Mouse (Mus musculus) mesoderm, embryonic 11.5 days (tissue): ENCODE results near the gene Meis2.

Experiments
- DNase-seq: peaks from one replicate; pipeline ENCODE4 v3.0.0-alpha.2; 2012; ENCODE audit warnings: low read depth, low spot score

The Meis2 gene

GRCm38 (mm10) chr2:116000514-116000913 lies 65.1 kb downstream of the Meis2 start:
- no peak for DNase-seq

- no peak for DNase-seq
These were observed 66.8 kb downstream of the Meis2 start for GRCm38 (mm10) chr2:115998802-115999201.

GRCm38 (mm10) chr2:115996438-115996837 lies 69.2 kb downstream of the Meis2 start:
- no peak for DNase-seq

- DNase-seq = no peak
These were observed 71.8 kb downstream of the Meis2 start for GRCm38 (mm10) chr2:115993877-115994276.

- no peak for DNase-seq
These were observed 76.4 kb downstream of the Meis2 start for GRCm38 (mm10) chr2:115989249-115989648.

GRCm38 (mm10) chr2:115988448-115988847 lies 77.2 kb downstream of the Meis2 start:
- DNase-seq = no peak

GRCm38 (mm10) chr2:115984952-115985351 lies 80.7 kb downstream of the Meis2 start:
- DNase-seq = no peak

GRCm38 (mm10) chr2:115984487-115984886 lies 81.2 kb downstream of the Meis2 start:
- DNase-seq = no peak

GRCm38 (mm10) chr2:115980490-115980889 lies 85.1 kb downstream of the Meis2 start:
- no peak for DNase-seq

- DNase-seq = peak; percentile 52
These were observed 85.8 kb downstream of the Meis2 start for GRCm38 (mm10) chr2:115979683-115980476.

GRCm38 (mm10) chr2:115978666-115979065 lies 87.0 kb downstream of the Meis2 start:
- DNase-seq = no peak

- no peak for DNase-seq
These were observed 94.3 kb downstream of the Meis2 start for GRCm38 (mm10) chr2:115971296-115971805.

- no peak for DNase-seq
These were observed 95.4 kb downstream of the Meis2 start for GRCm38 (mm10) chr2:115970091-115970820.

- DNase-seq = no peak
These were observed 96.4 kb downstream of the Meis2 start for GRCm38 (mm10) chr2:115969201-115969600.

- DNase-seq = no peak
These were observed 100.7 kb downstream of the Meis2 start for GRCm38 (mm10) chr2:115964911-115965310.

- no peak for DNase-seq
These were observed 102.3 kb downstream of the Meis2 start for GRCm38 (mm10) chr2:115963293-115963835.

- no peak for DNase-seq
These were observed 102.9 kb downstream of the Meis2 start for GRCm38 (mm10) chr2:115962728-115963127.

GRCm38 (mm10) chr2:115962113-115962512 lies 103.5 kb downstream of the Meis2 start:
- no peak for DNase-seq

- no peak for DNase-seq
These were observed 105.0 kb downstream of the Meis2 start for GRCm38 (mm10) chr2:115960615-115961014.

GRCm38 (mm10) chr2:115956786-115957185 lies 108.9 kb downstream of the Meis2 start:
- DNase-seq = no peak

- no peak for DNase-seq
These were observed 115.0 kb downstream of the Meis2 start for GRCm38 (mm10) chr2:115950645-115951044.
